Mouse (Mus musculus): ENCODE results near the gene Brd7.

Brd7 gene

DNA sequence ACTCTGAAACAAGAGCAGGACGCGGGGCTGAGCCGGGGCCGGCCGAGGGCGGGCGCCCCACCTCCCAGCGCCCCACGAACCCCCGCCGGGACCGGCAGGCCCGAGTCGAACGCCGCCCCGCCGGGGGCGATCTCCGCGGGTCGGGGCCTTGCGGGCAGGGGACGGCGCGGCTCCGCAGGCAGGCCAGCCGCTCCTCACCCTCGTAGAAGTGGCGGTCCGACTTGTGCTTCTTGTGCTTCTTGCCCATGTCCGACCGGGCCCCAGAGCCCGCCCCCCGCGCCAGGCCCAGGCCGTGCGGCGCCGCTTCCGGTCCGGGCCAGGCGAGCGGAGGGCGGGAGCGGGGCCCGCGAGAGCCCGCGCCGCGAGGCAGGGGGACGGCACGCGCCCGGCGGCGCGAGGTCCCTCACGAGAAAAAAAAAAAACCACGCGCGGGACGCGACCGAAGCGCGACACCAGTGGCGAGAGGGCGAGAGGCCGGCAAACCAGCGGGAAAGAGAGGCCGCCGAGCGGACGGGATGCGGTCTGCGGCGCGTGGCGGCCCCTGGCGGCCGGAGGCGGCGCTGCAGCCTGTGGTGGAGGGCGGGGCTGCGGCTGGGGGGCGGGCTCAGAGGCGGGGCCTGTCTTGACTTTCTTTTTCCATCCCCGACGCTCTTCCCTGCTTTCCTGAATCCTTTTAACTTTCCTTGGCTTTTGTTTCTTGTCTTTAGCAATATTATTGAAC lies at the start of gene Brd7:
TSS of gene Brd7 (minus strand) at position 487 of the 721 bp plus-strand sequence.
- in situ Hi-C loops (cut with MseI, MboI), result loop anchor here in 1 of 2 experiments (5.0 kb wide), 1 partner anchor 260 kb away; no protein-coding TSS in a partner anchor

DNA sequence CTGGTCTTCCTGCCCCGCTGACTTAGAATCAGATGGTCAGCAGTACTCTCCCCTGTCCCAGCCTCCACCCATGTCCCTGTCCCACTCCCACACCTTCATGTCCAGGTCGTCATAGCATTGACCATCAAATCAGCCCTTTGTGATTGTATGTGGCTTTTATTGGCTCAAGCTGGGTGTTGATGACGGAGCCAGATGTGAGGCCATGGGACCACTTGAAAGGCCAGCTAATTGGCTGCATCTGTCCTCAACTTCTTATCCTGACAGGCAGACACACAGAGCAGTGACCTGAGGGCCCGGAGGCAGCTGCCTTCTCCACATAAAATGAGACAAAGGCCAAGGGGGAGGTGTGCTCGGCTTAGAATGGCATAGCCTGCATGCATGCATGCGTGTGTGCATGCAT lies 49.5 kb upstream of the Brd7 start:
- in situ Hi-C loops (cut with MseI, MboI), result no loop called here

DNA sequence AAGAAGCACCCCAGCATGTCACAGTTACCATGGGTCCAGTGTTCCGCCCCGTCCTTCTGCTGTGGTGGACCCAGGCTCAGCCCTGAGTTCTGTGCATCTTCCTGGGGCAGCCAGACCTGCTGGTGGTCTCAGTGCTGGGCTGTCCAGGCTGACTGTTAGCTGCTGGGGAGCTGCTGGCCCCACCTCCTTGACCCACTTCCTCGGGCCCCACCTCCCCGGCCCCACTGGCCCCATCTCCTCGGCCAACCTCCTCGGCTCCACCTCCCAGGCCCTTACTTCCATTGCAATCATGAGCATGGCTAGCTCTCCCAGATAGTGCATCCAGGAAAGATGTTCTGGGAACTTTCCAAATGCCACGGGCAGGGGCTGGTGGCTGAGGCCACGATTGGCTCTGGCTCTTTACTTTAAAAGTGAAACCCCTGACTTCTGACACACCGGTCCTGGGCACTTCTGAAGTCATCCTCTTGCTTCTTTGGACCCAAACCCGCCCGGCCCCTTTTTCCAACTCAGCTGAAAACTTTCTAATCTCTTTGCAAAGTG lies 47.5 kb upstream of the Brd7 start:
- in situ Hi-C loops (cut with MseI, MboI), result no loop called here

DNA sequence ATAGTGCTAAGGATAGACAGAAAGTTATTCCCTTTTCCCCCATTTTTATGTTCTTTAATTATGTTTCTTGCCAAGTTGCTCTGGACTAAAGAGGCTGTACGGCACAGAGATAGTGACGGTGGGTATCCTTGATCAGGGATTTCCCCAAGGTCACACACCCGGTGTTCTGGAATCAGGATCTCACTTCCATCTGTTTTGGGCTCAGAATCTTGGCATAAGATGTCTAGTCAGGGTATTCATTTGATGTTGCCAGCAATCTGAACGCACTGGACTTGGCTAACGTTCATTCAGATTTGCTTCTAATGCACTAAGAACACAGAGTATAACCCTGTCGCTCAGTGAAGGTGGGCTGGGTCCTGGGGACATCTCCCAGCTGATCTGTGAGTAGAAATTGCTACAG lies 45.7 kb upstream of the Brd7 start:
- in situ Hi-C loops (cut with MseI, MboI), result no loop called here

DNA sequence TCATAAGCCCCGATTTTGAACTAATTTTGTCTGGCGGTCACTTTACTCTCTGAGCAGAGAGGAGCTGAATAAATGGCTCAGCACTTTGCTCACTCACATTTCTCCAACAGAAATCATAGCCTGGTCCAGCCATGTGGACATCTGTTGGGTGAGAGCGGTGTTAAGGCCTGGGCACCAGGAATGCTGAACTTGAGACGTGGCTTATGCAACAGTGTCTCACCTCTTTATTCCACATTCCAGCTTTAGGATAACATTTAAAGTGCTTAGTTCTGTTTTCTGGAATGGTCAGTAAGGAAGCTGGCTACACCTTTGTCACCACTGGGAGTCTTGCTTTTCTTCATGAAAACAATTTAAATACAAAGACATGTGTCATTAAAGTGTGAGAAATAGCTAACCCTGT lies 36.1 kb upstream of the Brd7 start:
- in situ Hi-C loops (cut with MseI, MboI), result no loop called here

DNA sequence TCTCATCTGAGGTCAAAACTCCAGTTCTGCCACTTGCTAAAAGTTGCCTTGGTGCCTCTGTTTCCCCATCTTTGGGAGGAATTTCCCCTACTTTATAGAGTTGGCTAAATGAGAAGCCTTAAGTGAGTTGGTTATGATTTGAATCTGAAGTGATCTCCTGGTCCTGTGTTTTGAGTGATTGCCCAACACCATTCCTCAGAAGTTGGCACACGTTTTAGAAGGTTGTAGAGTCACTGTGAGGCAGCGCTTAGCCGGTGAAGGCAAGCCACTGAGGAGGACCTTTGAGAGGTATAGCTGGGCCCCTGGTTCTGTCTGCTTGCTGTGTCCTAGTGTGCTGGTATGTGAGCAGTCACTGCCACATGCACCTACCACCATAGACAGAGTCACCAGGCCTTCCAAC lies 31.3 kb upstream of the Brd7 start:
- in situ Hi-C loops (cut with MseI, MboI), result no loop called here

DNA sequence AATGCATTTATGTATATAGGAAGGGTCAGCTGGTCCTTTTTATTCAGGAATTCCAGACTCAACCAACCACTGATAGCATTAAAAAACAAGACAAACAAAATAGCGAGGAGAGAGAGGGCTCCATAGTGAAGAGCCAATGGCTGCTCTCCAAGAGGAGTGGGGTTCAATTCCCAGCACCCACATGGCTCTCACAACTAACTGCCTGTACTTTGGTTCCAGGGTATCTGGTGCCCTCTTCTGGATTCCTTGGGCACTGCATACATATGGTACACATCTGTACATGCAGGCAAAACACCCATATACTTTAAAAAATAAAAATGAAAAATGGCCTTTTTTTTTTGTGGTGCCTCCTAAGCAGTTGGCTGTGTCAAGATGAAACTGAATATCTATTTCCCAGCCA lies 28.8 kb upstream of the Brd7 start:
- in situ Hi-C loops (cut with MseI, MboI), result no loop called here

DNA sequence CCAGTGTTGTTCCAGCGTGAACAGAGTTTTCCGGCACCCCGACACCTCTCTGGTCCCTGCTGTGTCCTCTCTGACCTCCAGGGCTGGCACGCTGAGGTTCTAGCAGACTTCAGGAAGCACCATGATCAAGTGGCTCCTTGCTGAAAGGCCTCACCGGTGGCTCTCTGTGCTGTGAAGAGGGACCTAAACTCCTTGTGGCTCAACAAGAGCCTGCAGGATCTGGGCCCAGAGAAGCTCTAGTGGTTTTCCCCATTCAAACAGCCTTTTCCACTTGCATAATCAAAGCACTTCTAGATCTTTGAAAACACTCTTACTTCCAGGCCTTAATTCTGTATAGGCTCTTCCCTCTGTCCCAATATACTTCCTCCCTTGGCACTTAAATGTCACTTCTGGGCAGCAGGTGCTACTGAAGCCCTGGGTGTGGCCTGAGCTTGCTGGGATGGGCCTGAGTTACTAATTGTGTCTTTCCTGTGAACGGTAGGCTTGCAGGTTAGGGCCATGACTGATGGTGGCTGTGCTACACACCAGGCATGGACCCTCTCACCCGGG lies 26.8 kb upstream of the Brd7 start:
- in situ Hi-C loops (cut with MseI, MboI), result loop anchor here in 1 of 2 experiments (10.0 kb wide), 1 partner anchor 226 kb away; no protein-coding TSS in a partner anchor

DNA sequence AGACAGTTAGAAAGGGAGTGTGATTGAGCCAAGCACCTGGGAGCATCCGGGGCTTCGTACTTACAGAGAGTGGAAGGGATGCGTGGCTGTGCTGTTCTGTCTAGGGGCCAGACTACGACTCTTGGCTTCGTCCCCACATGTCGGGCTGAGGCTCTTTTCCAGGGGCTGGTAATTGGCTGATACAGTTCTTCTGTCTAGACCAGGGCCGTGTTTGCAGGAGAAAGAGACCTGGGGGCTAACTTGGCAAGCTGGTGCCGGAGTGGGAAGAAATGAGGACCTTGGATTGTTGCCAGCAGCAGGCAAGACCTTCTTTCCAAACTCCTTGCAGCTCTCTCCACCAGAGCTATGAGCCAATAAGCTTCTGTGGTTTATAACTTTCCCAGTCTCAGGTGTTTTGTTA lies 25.9 kb upstream of the Brd7 start:
- in situ Hi-C loops (cut with MseI, MboI), result loop anchor here in 1 of 2 experiments (10.0 kb wide), 1 partner anchor 227 kb away; no protein-coding TSS in a partner anchor

DNA sequence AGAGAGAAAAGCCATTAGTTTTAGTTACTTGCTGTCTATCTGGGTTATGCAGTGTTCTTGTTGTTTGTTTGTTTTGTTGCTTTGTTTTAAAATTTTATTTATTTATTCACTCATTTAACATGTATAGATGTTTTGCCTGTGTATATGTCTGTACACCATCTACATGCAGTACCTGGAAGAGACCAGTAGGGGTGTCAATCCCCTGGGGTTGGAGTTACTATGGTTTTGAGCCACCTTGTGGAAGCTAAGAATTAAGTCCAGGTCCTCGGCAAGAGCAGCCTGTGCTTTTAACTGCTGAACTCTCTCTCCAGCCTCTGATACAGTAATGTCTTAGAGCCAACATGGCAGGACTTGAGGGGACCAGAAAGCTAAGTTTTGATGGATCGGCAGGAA lies 21.2 kb upstream of the Brd7 start:
- in situ Hi-C loops (cut with MseI, MboI), result loop anchor here in 1 of 2 experiments (10.0 kb wide), 1 partner anchor 232 kb away; no protein-coding TSS in a partner anchor

DNA sequence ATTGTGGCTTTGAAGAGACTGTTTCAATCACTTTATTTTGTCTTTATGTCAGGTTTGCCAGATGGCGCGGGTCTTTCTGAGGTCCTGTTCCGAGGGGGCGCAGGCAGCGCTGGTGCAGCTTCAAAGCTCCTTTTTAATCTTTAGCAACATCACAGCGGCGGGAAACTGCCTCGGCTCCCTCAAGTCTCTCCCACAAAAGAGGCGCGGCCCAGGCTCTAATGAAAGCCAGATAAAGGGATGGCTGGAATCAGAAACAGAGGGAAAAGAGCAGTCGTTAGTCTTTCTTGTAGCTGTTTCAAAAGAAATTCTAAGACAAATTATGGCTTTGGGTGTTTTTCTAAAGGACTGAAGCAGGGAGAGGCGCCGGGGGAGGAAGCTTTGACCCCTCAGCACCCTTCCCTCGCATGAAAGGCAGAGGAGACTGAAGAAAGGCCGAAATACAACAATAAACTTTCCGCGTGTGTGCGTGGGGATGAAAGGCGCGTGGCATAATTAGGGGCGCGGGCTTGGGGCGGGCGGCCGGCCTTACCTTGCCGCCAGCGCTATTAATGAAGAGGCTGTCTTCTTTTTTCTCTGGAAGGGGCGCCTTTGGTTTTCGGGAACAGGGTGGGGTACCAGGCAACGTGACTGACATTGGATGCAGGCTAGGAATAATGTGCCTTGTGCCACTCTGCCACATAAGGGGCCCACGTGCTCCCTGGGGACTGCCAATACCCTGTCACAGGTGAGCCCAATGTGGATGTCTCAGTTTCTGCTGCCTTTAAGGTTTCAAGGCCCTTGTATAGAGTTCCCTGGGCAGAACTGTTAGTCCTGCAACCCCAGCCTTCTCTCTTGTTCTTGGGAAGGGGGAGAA lies 20.5 kb upstream of the Brd7 start:
- in situ Hi-C loops (cut with MseI, MboI), result loop anchor here in 1 of 2 experiments (10.0 kb wide), 1 partner anchor 232 kb away; no protein-coding TSS in a partner anchor

DNA sequence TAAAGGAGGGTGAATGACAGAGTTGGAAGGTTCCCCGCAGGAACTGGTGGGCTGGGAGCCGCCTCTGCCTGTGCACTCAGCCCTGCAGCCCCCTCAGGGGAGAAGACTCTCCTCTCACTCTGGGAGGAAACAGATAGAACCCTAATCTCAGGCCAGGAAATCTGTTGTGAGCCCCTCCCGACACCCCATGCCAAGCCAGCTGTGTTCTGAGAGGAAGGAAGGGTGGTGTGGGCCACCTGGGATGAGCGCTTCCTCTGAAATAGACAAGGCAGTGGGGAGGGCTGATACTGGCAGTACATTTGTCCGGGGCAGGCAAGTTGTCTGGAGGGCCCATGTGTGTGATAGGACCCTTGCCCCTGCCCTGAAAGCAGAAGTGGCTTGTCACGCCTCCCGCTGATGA lies 18.5 kb upstream of the Brd7 start:
- in situ Hi-C loops (cut with MseI, MboI), result loop anchor here in 1 of 2 experiments (10.0 kb wide), 1 partner anchor 234 kb away; no protein-coding TSS in a partner anchor

DNA sequence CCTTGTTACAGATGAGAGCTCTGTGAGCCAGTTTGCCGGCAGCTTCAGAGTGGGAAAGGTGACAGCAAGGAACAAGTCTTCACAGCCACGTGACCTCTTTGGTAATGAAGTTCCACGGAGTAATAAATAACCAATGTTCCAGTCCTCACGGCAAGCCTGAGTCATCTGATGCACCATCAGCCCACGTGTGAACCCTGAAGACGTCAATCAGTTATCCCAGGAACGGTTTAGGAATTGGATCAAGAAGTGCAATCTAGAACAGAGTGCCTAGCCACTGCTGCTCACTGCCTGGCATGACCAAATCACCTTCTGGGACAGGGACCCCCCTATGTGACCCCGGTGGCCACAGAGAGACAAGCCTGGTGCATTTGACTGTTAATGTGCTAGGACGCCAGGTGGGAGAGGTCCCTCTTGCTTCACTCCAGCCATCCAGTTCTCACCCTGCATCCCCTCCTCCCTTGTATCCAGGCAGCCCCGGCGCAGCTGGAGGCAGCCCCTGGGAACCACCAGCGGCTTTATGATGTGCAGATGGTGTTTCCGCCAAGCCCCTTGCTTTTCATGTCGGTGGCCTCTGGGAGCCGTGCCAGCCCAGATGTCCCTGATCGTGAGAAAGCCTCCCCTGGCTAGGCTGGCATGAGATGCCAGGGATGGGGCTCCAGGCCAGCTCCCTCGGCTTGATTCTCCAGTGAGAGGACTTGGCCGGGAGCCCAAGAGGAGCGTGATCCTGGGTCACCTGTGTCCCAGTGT lies 15.0 kb upstream of the Brd7 start:
- in situ Hi-C loops (cut with MseI, MboI), result no loop called here

DNA sequence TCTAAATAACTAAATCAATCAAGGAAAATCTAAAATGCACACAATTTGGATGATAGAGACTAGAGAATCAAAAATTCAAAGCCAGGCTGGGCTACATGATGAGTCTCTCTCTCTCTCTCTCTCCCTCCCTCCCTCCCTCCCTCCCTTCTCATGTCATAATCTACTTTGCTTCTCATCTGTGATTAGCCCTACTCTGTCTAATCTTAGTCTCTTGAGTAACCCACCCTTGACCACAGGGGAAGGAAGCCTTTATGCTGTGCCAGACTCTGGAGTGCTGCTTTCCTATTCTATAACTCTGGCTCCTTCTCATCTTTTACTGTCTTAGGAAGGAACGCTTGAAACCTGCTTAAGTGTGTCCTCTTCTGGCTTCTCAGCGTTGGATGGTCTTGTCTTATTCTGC lies 9.5 kb upstream of the Brd7 start:
- in situ Hi-C loops (cut with MseI, MboI), result no loop called here

DNA sequence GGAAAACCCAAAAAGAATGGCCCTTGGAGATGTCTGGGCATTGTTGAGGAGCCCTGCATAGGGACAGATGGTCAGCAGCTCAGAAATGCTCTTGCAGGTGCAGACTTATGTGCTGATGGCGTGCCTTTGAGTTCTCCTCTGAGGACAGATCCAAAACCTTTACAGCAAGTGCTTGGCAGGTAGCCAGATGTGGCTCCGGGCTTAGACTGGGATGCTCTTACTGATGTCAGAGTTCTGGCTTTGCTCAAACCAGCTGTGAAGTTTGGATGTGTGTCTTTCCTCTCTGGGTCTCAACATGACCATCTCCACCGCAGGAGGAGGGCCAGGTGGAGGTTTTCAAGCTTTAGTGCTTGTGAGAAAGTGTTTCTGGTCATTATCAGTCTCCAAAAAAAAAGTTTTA lies 7.8 kb upstream of the Brd7 start:
- in situ Hi-C loops (cut with MseI, MboI), result no loop called here

DNA sequence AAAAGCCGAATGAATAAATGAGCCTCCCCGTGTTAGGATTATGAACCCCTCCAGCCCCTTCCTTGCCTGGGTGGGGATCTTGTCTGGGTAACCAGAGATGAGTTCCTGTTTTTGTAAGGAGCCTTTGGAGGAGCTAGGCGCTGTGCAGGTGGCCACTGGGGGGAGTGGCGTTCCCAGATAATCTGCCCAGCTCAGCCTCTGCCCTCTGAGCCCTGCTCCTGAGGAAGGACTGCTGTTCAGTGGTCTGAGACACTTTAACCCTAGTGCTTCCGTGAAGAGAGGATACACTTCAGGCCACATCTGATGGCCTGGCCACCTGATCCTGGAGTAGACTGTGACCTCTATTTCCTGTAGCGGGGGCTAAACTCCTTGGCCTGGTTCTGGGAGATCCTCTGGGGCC lies 7.2 kb upstream of the Brd7 start:
- in situ Hi-C loops (cut with MseI, MboI), result no loop called here

DNA sequence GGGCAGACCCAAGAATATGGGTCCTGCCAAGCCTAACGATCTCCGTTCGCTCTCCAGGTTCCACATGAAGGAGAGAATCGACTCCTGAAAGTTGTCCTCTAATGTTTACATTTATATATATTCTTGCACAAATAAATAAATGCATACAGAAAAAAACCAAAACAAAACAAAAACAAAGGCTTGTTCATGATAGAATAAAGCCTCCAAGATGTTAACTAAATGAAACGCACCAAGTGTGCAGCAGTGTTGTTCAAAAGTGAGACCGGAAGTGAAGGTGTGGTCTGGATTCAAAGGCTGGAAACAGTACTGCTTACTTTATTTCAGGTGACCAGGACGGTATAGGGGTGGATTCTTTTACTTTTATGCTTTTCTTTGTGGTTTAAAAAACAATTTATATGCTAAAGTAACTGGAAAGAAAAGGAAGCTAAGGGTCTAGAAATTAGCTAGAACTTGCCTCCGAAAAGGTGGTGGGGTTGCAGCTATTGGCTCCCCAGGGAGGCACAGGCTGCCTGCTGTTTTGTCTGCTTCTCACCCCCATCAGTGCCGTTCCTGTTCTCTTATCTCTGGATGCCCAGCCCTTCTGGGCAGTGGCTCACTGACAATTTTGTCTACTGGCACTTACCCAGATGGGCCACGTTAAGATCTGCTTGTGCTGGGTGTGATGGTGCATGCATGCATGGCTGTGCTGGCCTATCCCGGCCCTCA lies 604 bp upstream of the Brd7 start:
- in situ Hi-C loops (cut with MseI, MboI), result loop anchor here in 1 of 2 experiments (5.0 kb wide), 1 partner anchor 260 kb away; no protein-coding TSS in a partner anchor

DNA sequence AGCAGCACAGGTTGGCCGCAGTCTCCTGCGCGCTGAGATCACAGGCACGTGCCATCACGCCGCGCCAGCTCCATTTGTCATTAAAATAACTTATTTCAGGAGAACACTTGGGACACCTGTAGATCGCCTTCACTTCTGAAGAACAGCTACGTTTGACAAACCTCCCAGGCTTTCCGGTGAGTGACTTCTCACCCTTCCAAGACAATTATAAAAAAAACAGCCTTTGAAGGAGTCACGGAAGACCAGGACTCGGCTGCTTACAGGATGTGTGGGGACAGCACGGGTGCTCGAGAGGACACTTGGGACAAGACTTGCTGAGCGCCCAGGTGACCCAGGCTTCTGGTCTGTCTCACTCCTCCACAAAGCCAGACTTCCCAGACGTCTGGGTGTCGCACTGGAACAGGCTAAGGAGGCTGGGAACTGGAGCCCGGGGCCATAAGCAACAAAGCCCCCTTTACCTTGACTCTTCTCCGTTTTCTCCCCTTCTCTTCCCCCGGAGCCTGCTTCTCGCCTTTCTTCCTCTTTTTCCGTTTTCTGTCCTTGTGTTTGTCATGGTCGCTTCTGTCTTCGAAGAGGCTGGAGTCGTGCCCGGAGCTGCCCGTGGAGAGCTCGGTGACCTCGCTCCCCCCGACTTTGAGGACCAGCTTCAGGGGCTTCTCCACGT lies 818 bp downstream of the Brd7 start:
- in situ Hi-C loops (cut with MseI, MboI), result loop anchor here in 1 of 2 experiments (5.0 kb wide), 1 partner anchor 261 kb away; no protein-coding TSS in a partner anchor

DNA sequence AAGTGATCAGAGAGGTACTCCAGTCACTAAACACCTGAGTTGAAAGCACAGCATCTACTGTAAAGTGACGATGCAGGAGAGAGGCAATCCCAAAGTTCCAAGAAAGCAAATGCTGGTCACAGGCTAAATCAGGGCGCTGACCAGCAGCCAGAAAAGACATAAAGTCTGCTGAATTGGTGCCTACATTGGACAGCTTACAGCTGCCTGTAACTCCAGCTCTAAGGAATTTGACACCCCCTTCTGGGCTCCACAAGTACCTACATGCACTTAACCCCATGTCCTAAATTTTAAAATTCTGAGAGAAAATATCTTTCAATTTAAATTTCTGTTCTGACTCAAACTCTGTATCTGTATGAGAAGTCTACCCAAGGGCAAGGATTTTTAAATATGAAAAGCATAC lies 2.0 kb downstream of the Brd7 start:
- in situ Hi-C loops (cut with MseI, MboI), result loop anchor here in 1 of 2 experiments (5.0 kb wide), 1 partner anchor 262 kb away; no protein-coding TSS in a partner anchor

DNA sequence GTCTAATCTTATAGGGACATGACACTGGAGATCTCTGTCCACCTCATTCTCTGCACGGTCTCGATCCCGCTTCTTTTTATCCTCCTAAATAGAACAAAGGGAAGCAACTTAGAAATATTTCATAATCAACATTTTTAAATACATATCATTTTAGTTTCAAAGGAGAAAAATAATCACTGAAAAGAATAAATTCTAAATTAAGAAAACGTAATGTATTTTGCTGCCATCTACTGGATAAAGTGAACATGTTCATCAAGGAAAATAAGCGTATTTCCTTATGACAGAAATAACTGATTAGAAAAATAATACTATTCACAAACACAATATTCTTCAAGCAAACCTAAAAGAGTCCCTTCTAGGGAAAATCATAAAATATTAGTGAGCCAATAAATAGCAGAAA lies 4.0 kb downstream of the Brd7 start:
- in situ Hi-C loops (cut with MseI, MboI), result no loop called here

Measured in mouse trophoblast stem cell (cell line).